Mouse (Mus musculus) urinary bladder, postnatal 10 days (tissue): Measurements from ENCODE around the gene Sptb.

Experiments used
- DNase-seq: peaks from one replicate; pipeline ENCODE4 v3.0.0; 2022; ENCODE audit warnings: low spot score

The Sptb gene

DNA sequence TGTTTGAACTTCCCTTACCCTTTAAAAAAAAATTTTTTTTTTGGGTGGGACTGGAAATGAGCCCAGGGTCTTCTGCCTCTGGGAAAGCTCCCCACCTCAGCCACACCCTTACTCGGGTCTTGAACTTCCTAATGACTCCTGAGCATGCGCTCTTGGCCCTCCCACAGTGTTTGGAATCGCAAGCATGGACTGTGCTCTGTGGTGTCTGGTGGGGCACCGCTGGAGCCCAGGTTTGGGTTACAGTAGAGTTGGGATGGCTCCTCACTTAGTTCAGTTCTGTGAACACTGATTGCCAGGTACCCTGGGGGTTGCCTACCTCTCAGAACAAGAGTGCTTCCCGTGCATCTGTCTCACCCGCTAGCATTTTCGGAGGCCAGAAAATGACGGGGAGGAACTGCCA is 168.9 kb downstream of the Sptb start:
- DNase-seq, result no peak

DNA sequence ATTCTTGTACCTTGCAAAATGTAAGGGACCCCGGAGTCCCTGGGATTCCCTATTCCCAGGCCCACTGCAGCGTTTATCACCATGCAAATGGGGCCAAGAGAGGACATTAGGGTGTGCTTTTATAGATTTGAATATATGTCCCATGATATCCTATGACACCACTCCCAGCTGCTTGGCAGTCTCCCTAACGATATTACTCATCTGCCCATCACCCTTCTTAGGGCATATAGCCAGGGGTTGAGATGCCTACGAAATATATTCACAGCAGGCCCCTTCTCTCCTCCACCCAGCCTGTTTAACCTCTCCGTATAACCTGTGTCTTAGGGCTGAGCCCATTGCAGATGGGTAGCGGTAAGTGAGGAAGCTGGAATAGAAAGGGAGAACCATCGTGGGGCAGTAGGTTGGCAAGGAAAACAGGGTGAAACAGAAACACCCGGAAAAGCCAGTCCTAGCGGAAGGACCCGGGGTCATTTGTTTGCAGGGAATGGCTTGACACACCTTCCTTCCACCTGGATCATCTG is 169.6 kb downstream of the Sptb start:
- no peak for DNase-seq

DNA sequence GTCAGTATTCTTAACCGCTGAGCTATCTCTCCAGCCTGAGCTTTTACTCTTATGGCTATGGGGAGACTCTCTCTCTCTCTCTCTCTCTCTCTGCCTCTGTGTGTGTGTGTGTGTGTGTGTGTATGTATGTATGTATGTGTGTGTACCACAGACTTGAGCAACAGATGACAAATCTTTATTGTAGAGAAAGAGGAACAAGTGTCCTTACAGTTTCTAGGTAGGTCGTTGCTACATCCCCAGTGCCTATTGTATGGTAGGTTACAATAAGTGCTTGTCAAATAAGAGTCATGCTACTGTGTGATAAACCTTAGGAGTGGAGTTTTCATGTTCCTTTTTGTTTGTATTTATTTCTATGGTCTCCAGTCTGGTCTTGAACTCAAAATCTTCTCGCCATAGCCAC is 170.2 kb downstream of the Sptb start:
- DNase-seq, result no peak

DNA sequence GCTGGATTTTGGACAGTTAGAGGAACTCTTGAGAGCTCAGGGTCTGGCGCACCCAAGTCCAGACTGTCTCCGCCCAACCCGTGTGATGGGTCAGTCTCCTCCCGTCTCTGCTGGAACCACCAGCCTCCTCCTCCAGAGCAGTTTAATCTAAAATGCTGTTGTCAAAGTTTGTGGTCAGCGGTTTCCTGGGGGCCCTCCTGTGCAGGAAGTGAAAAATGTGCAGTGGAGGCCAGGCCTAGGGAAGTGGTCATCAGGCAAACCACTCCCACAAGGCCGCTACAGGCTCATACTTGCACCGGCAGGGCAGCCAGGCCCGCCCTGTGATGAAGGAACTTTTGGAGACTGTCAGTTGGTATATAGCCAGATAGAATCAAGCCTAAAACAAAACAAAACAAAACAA is 172.9 kb downstream of the Sptb start:
- no peak for DNase-seq

DNA sequence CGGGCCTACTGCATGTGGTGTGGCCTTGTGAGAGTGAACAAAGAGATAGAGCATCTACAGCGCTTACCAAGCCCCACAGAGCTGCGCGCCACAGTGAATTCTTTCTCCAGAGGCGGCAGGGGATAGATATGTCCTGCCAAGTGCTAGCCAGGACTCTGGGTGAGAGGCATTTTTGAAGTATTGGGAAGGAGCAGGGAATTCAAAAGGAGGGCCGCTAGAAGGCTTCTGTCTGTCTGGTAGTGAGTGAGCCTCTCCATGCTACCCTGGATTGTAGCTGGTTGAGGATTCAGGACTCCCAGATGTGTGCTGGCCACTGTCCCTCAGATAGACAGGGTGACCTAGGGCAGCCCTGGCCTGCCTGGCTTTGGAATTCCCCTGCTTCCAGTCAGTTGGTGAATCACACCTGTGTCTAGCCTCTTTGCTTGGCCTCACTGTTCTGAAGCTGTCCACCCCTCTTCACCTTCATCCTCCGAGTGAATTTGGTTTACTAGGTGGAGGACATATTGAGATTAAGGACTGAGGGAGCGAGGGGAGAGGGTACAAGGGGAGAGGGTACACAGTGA is 173.7 kb downstream of the Sptb start:
- no peak for DNase-seq

DNA sequence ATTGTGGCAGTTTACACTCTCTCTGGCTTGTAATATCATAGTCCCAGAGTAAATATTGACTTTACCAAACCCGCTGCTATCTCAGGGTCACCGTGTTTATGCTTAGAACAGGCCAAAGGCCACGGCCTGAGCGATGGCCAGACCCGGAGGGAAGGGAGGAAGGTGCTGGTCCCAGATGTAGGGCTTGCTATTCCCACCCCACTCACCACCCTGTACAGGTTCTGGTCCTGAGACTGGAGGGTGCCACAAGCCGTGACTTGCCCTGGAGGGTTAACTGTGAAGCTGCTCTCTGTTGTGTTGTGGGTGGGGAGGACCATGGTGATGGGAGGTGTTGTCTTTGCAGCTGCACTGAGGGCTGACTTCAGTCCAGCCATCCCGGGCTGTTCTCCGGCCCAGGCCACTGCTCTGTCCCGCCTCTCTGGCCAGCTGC is 174.9 kb downstream of the Sptb start:
- no peak for DNase-seq

DNA sequence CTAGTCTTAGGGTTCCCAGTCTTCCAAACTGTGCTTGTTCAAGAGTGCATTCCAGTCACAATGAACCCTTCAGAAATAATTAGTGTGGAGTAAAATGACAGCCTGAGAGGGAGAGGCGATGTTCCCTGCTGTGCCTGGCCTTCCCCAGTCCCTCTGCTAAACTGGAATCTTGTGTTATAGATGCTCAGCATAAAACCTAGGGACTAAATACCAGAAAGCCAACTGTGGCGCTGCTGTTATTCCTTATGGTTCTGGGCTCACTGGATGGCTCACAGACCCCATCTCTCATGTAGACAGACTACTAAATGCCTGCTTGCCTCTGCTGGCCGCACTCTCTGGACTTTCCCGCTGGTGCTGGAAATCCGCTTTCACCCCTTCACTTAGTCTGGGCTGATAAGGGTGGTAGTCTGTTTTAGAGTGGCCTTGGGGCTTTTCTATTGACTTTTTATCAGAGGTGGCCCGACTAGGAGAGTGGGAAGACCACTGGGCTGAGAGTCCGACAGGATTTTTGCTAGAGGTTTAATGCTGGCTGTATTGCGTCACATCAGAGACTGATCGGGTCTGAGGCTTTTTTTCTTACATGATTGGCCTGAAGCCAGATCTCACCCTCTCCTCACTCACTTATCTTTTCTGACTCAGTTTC is 175.6 kb downstream of the Sptb start:
- no peak for DNase-seq

DNA sequence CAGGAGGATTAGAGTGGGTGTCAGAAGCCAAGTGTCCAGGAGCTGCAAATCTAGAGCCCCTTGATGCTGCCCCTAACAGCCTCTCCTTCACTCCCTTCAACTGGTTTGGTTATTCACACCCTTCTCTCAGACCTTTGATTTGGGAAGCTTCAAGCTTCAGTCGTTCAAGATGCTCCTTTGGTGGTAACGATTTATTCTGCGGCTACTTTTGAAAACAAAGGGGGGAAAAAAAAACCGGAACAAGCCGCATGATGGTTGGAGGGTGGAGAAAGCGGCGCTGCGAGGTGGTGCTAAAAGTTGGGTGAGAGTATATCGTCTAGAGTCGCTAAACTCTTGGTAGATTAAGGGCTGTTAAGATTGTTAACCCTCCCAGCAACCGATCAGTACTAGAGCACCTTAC is 176.1 kb downstream of the Sptb start:
- no peak for DNase-seq

DNA sequence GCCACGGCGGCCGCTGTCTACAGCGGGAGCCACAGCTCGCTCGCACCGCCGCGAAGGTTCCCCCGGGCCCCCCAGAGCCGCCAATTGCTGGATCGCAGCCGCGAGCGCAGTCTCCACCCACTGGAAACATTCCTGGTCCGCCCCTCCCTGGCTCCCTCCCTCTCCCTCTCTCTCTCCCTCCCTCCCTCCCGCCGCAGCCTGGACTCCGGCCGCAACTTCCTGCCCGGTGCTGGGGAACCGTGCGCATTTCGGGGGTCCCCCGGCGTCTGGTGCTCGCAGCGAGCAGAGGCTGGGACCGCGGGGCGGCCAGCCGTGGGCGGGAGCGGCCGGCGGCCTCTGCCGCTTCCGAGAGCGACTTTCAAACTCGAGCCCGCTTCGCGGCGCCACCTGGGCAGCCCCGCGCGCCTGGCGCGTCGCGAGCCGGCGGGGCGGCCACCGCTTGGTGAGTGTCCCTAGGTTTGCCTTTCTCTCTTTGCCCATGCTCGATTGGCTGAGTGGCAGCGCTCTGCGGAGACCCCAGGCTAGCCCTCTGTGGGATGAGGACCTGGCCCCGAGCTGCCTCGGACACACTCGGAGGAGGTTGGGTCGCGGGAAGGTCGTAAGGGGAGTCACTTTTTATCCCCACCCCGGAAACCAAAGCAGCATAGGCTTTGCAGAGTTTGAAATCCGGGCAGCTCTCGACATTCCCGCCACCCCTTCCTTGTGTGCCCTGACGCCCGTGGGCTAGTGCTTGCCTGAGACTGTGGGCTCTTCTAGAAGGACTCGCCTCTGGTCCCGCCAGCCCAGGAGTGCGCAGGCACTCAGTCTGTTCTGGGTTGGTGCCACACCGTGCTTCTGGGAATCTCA is 176.7 kb downstream of the Sptb start:
- DNase-seq, result peak; percentile 63

DNA sequence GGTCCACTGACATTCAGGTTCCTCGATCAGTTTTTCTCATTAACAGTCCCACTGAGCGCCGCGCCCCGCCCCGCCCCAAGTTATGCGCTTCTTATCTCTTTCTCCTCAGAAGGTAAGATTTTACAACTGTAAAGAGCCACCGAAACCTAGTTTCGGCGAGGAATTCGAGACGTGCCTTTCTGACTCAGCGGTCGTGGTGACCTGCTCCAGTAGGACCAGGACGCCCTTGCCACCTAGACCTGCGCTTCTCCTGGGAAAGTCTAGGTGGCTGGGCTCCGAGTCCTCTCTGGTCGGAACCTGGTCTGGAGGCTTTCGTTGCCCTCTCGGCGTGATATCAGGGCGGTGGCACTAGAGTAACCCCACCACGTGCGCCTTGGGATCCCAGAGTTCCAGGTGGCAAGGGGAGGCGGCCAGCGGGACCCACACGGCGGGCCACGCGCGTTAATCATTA is 177.4 kb downstream of the Sptb start:
- no peak for DNase-seq

DNA sequence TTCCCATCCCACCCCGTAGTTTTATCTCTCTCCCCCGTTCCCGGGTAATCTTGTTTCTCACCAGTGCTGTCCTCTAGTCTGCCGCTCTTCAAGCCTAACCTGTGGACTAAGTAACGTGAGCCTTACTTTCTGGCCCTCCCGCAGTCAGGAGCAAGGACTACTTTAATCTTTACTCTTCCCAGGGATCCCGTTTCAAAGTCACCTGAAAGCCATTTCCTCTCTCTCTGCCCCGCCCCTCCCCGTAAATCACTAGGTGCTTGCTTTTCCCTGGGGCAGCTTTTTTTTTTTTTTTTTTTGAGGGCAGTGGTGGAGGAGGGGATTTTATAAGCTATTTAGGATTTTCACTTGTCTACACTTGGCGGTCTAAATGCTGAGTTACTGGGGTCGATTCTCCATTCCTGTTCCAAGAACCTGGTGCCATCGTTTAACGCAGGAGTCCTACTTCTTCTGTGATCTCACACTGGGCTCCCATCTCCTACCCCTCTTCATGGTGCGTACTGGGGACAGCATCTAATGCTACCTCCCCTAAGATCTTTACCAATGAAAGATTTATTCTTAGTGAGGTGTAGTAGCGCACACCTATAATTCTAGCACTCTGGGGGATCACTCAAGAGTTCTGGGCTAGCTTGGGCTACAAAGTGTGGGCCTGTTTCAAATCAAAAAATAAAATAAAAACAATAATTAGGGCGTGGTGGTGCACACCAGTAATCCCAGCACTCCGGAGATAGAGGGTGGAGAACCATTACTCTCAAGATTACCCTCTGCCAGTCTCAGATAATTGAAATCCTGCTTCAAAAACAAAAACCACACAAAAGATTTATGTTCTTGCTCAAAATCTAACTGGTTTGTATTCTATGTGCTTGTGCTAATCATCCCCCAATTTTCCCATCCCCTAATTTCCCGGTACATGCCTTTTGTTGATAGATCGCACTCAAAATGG is 178.1 kb downstream of the Sptb start:
- no peak for DNase-seq

DNA sequence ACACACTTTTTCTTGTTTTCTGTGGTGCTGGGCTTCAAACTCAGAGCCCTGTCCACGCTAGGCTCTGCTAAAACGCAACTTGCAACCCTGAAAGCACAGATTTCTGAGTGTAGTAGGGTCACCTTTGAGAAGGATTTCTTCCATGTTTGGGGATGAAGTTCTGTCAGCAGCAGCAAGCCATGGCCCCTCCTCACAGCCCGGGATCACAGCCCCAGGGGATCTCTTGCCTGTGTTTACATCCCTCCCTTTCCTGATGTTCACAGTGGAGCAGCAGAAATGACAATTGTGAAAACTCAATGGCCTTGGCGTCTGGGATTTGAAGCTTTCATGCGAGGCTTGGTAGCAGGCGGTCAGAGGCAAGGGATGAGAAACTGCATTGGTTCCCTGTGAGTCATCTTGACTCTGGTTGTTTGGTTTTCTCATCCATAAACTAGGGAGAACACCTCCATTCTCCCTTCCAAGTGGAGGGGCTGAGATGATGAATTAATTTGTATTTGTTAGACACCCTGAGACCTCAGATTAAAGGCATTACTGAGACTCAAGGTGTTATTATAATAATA is 179.7 kb downstream of the Sptb start, which contains the start of gene Plekhg3:
Plekhg3 (plus strand) TSS at position 312 of the 560 bp plus-strand sequence.
- DNase-seq, result no peak
